Mouse (Mus musculus) frontal cortex, postnatal 25 days (tissue): Measurements from ENCODE around the gene Chsy1.

ENCODE experiments used
- DNase-seq, 2 experiments: peaks; one replicate each; pipeline ENCODE4 v3.0.0; 2022; ENCODE audit warnings: low spot score in 2 of 2

Gene Chsy1

DNA sequence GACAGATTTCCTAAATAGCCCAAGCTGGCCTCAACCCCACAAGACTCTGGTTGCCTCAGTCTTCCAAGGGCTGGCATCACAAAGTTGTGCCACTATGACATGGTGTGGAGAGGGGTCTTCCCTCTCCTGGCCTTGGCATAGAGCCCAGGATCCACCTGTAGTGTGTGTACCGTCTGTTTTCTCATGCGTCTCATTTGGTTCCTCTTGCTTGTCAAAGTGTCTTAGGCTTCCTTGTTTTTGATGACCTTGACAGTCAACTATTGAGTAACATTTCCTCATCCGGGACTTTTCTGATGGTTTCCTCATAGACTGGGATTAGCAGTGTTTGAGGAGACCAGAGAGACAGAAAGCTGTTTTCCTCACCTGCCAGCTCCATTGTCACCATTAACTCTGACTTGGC lies 30.8 kb downstream of the Chsy1 start:
- DNase-seq = no peak

DNA sequence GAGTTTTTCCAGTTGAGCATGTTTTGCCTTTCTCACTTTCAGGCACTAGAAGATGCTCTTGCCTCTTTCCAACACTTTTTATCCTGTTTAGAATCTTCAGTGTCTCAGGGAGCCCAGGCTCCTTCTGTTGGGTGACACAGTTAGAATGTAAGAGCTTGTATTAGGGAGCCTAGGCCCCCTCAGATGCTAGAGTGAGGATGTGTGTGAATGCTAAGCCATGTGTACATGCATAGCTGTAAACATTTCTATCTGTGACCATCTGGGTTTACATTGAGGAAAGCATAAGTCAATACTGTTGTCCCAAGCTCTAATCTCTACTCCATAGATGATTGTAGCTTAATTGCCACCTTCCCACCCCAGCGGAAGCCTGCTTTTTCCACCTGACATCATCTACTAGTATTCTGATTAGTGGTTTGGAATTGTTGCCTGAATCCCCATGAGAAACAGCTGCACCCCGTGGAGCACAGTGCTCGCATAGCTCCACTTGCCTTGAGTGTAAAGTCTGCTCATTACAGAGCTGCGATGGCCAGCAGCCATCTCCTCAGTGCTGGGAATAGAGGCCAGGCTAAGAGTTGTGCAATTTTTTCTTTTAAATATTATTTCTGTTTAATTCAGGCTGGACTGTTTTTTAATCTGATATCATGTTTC lies 31.7 kb downstream of the Chsy1 start:
- no peak for DNase-seq

DNA sequence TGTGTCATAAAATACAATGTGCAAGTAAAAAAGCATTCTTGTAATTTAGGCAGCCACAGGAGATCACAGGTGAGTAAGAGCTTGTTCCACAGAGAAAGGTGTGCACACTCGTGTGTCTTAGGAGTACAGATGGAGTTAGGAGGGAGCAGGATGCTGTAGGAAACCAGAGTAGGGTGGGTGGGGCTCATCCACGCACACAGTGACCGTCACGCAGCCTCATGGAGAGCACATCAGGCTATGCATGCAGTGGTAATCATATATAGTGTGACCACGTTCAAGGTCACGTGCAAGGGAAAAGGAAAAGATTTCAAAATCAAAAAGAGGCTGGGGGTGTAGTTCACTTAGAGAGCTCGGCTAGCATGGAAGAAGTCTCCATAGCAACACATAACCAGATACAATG lies 33.2 kb downstream of the Chsy1 start:
- no peak for DNase-seq

DNA sequence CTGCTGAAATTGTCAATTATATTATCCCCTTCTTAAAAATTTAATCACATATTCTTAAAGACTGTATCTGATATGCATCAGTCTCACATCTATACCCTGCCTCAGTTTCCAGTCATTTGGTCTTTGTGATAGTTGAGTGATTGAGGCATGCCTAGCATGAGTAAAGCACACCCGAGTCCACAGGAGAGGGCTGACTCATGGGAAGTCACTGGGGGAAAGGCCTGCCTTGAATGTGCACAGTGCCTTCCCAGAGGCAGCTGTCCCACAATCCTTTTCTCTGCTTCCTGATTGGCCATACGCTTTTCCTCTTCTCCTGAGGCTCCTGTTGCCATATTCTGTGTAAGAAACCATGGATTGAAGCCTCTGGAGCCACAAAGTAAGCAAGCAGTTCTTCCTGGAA lies 35.2 kb downstream of the Chsy1 start:
- no peak for DNase-seq

DNA sequence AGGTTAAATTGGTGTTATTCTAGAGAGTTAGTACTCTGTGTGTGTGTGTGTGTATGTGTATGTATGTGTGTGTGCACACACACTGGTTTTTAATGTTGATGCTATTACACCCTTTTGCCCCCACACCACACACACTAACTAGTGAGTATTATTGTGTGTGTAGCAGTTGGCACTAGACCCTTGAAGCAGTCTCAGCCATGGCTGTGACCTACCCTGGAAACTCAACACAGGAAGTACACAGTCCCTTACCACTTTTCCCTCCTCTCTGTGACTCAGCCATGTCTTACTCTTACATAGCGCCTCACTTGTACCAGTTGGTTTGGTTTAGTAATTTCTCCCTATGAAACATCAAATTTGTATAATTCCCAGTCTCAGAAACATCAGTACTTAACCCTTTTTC lies 37.8 kb downstream of the Chsy1 start:
- DNase-seq = no peak

DNA sequence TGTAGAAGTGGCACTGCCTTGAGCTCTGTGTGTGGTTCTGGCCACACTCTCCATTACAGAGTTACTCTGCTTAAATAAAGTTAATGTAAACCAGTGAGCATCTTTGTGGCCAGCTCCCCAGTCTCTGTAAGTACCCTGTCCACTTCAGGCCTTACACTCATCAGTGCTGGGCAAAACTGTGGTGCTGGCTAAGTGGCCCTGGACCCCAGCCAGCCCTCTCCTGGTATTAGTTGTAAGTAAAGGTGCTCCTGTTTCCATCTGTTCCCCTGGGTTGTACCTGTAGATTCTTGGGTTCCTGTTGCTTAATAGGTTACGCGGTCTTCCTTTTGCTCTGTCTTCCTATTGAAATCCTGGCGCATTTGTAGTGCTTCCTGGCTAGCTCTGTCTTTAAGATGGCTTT lies 38.5 kb downstream of the Chsy1 start:
- DNase-seq = no peak

DNA sequence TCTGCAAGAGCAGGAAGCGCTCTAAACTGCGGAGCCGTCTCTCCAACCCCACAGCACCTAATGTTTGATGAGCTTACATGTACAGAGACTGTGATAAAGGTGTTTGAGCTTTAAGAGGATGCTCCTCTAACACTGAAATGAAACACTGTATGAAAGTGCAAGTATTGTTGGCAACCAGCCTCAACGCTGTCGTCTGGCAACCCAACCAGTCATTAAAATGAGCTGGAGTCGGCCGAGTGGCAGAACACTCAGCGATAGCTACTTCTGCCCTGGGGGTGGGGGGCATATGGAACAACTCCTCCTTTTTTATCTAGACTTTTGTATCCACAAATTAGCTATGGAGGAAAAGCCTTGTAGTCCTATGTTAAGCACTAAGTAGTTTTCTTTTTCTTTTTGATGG lies 40.2 kb downstream of the Chsy1 start:
- DNase-seq = no peak

DNA sequence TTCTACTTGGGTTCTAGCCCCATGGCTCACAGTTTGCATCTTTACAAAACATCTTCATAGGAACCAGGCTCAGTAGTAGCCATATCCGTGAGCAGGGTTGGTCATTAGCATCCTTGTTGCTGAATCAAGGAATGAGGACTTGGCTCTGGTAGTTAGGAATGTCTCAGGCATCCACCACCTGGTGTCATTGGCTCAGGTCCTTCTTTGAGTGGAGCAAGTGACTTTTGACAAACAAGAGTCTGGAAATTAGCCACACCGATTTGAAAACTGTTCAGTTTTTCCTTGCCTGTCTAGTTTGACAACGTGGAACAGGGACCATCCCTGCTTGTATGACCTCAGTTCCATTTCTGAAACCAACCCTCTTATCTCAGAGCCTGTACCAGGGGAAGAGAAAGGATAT lies 41.1 kb downstream of the Chsy1 start:
- DNase-seq = no peak

DNA sequence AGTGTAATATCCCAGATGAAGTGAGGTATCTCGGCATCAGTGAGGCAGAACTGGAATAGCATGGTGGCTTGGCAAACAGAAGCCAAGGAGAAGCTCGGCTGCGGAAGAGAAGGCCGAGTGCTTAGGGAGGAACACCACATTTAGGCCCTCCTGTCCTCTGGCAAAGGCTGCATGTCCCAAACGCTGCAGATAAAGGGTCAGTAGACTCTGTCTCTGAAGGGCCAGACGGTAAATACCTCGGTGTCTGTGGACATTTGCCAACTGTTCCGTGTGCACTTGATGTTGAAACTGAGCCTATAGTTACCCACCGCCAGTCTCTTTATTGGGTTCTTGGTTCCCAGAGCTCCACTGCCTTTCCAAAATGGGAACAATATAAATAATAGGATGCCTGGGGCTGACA lies 48.1 kb downstream of the Chsy1 start:
- no peak for DNase-seq

DNA sequence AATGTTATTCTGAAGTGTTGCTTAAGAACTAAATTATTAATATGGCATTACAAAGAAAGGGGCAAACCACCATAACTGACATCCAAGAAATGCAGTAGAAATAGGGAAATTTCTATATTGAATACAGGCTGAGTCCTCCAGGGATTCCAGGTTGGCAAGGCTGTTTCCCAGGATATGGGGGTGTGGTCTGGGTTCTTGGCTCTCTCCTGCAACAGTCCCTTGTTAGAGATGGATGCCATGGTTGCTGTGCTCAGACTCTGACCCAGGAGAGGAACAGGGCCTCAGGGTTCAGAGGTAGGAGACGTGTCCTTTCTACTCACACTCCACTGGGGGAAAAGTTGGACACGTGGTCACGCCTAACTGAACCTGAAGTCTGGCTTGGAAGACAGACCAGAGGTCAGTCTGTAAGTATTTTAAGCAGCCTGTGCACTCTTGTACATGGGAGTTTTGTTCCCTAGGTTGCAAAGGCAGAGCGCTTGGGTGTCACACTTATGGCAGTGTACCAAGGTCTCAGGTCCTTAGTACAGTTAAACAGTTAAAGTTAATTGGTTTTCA lies 48.6 kb downstream of the Chsy1 start:
- DNase-seq = no peak

DNA sequence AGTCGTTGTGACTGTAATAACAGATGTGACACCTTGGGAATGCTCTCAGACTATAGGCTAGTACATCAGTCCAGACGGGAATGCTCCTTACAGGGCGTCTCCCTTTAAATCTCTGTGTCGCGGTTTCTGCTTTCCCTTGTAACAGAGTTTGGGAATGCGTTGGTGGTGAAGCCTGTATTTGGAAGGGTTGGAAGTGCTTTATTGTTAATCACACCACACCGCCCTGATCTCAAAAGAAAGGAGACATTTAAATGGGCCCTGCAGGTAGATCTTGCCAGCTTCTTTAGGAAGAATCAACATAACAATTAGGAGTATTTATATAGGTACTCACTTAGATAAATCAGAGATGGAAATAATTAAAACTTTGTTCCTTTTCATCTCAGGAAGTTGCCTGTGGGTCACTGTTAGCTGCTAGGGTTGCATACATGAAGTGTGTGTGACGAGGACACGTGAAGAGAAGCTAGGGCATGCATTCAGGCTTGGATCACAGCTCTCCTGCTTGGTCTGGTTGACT lies 49.4 kb downstream of the Chsy1 start:
- no peak for DNase-seq

DNA sequence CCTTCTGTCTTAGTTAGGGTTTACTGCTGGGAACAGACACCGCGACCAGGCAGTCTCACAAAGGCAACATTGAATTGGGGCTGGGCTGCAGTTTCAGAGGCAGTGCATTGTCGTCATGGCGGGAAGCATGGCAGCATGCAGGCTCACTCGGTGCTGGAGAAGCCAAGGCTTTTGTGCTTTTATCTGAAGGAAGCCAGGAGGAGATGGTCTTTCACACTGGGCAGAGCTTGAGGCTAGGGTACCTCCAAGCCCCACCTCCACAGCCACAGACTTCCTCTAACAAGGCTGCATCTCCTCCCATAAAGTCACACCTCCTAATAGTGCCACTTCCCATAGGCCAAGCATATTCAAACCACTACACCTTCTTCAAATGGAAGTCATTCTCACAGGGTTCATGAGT lies 50.6 kb downstream of the Chsy1 start:
- no peak for DNase-seq

DNA sequence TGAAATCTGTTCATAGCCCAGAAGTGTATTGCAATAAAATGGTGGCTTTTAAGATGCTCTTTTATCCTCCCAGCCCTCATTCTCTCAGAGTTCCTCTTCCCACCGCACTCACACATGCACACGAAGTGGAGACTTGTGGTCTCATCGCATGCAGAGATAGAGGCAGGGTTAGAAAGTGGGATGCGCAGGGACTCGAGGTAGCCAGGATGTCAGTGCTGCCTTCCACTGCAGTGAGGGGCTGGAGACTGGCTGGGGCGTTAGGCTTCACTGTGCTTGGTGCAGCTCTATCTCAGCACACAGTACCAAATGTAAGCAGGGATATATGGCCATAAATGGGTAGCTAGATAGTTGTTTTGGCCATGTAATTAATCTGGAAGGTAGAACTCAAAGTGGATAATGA lies 52.5 kb downstream of the Chsy1 start:
- no peak for DNase-seq

DNA sequence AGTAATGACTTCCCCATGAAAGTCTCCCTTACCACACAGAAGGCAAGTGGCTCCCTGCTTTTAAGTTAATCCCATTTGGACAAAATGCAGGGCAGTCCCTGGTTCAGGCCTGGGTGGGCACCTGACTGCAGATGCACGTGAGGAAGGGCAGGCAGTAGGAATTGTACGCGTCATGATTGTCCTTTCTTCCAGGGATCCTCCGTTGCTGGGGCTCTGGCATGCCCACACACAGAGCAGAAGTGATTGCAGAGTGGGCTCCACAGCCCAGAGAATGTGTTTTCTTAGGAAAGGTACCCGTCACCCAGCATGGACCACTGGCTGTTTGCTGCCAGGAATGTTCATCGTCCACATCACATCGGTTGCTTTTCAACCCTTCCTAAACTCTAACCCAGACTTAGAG lies 53.2 kb downstream of the Chsy1 start:
- DNase-seq = no peak

DNA sequence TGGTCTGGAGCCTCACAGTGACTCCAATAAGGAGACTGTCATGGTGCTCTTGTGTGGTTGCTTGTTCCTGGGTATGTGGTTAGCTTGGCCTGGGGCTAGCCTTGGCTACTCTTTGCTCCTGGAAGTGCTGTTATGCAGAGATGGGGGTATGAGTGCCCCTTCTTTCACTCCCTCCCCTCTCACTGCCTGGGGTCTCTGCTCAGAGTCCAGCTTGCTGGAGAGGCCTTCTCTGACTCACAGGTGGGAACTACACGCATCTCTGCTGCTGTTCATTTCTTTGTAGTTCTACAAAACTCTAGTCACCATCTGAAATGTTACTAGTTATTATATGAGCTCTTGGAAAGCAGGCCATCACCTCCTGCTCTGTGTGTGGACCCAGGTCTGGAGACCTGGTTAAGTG lies 53.7 kb downstream of the Chsy1 start:
- DNase-seq = no peak

DNA sequence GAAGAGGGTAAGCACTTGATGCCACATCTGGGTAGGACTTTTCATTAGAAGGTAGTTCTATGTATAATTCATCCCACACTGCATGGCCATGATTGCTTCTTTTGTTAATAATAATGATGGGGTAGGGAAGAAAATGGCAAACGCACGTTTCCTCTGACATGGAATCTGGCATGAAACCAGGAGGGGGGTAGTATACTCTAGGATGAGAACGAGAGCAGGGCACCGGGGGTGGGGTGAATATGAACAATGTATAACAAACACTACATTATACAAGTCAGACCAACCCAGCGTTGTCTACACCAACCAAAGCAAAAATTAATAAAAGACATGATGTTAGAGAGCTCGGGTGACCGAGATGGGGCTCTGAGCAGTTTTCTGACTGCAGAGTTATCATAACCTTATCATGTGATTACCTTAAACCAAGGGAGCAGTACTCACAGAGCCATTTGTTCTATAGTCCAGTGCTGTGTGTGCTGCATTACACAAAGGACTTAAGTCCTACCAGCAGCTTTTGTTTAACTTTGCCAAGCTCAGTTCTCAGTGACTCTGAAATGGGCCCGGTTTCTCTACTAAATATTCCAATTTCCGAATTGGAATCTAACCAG lies 55.2 kb downstream of the Chsy1 start:
- no peak for DNase-seq

DNA sequence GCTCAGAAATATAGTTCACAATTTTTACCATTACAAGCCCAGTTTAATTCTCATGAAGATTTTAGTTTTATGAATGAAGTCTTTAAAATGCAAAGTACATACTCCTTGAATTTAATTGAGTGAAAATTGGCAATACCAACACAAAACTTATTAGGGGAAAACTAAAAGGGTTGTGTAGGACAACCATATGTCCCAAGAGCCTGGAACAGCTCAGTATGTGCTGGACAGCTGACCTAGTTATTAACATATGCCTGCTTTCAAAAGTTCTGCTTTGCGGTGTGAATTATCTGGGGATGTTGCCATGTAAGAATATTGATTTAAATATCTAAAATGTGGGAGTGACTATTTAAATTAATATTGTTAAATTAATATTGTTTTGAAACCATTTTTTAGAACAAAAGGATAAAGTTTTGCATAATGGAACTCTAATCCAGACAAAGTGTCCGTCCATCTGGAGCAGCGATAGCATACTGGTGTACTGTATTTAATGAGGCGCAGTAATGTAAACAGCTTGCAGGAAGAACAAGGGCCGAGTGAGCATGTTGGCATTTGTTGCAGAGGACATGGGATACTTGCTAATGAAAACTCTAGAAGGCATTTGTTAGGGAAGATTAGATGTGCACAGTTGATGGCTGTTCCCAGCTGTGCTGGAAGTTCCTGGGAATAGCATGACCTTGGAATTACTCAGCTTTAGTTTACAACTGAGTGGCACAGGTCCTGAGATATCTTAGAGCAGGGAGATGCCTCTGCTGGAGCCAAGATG lies 55.9 kb downstream of the Chsy1 start:
- DNase-seq = no peak

DNA sequence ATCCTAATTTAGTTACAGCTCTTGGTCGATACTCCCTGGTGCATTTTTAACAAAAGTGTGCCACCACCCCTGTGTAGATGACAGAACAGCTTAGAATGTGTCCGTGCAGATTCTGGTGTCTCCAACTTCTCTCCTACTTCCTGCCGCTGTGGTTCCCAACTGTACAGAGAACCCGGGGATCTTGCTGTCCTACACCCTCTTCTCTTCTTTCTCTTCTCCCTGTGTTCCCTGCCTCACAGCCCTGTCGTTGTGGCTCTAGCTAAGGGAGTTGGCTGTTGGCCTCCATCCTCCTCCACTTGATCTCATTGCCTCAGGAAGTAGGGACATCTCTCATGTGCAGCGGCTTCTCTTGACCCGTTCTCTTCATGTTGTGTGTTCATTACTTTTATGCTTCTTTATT lies 59.6 kb downstream of the Chsy1 start:
- no peak for DNase-seq

DNA sequence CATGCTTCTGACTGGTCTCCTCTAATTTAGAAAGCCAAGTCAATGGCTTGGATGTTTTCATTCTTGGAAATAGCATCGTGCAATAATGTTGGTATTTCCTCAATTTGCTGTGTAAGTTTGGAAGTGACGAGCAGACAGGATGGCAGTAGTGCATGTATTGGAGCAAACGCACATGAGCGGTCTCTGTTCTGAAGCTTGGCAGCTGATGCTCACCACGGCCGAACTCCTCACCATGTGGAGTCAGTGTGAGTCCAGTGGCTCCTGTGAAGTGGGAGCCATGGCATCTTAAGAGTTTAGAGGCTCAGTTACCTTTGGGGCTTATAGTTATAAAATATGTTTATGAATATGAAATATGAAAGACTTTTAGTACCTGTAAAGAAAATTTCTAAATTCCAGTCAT lies 60.2 kb downstream of the Chsy1 start:
- DNase-seq = no peak

DNA sequence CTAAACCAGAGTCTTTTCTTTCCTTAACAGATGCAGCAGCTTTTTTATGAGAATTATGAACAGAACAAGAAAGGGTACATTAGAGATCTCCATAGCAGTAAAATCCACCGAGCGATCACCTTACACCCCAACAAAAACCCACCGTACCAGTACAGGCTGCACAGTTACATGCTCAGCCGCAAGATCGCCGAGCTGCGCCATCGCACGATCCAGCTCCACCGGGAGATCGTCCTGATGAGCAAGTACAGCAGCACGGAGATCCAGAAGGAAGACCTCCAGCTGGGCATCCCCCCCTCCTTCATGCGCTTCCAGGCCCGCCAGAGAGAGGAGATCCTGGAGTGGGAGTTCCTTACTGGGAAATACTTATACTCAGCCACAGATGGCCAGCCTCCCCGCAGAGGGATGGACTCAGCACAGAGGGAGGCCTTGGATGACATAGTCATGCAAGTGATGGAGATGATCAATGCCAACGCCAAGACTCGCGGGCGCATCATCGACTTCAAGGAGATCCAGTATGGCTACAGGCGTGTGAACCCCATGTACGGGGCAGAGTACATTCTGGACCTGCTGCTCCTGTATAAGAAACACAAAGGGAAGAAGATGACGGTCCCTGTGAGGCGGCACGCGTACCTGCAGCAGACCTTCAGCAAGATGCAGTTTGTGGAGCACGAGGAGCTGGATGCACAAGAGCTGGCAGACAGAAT lies 61.6 kb downstream of the Chsy1 start:
- DNase-seq = no peak

DNA sequence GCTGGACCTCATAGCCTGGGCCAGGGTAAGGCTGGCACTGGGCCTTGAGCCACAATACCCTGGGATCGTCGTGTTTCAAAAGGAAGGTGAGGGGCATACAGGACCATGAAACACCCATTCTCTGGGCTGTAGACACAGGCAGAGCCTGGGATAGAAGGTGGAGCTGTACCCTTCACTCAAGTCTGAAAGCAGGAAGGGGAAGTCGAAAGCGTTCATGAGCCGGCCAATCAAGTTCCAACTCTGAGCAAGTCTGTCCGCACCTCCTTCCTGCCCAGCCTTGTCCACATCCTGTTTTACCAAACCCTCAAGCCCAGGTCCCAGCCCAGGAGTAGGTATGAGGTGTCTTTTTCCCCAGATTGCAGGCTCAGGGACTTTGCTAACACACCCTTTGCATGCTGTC lies 66.4 kb downstream of the Chsy1 start:
- DNase-seq = no peak

DNA sequence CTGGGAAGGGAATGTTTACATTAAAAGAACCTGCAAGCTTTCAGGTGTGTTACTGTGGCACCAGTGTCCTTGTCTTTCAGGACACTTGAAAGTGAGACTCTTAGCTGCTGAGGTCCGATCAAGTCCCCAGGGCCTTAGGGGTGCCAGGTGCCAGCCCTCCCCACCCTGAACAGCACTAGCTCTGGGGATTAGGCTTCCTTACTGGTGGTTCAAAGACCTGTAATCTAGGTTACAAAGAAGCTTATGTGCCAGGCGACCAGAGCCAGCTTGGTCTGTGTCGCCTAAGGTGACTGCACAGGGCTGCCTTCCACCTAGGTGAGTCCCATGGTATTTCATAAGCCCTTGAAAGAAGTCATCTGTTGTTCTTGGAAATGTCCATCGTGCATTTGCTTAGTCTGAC lies 66.9 kb downstream of the Chsy1 start:
- no peak for DNase-seq
